Mouse (Mus musculus) lung, postnatal 4 days (tissue): ENCODE results near the gene Fam32a.

Experiments
- DNase-seq, 2 experiments: peaks; one replicate each; pipeline ENCODE4 v3.0.0; 2021

The Fam32a gene

DNA sequence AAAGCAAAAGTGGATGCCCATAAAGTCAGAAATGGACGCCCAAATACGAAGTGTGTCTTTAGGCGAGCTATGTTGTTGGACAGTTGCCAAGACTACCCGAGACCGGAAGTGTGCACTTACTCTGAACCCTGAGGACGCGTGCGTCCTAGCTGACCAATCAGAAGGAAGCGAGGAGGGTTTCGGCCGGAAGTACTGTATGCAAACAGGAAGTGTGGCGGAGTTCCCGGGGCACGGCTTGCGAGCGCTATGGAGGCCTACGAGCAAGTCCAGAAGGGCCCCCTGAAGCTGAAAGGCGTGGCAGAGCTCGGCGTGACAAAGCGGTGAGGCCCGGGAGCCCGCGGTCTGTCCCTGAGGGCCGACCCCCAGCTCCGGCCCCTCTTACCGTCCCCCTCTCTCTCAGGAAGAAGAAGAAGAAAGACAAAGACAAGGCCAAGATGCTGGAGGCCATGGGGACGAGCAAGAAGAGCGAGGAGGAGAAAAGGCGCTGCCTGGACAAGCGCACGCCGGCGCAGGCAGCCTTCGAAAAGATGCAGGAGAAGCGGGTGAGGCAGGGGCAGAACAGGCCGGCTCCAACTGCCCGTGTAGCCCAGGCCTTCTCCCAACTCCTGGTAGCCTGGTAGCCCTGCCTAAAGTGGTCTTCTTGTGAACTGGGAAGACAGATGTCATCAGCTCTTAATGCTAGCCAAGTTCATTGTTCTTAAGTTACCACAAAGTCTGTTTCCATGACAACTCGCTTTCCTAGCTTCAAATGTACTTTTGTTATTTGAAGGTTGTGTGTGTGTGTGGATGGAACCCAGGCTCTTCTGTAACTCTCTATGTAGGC, at the start of gene Fam32a:
TSS of gene Fam32a (plus strand) at position 190 of the 823 bp plus-strand sequence.
- peak; percentile 92 to 95 for DNase-seq

DNA sequence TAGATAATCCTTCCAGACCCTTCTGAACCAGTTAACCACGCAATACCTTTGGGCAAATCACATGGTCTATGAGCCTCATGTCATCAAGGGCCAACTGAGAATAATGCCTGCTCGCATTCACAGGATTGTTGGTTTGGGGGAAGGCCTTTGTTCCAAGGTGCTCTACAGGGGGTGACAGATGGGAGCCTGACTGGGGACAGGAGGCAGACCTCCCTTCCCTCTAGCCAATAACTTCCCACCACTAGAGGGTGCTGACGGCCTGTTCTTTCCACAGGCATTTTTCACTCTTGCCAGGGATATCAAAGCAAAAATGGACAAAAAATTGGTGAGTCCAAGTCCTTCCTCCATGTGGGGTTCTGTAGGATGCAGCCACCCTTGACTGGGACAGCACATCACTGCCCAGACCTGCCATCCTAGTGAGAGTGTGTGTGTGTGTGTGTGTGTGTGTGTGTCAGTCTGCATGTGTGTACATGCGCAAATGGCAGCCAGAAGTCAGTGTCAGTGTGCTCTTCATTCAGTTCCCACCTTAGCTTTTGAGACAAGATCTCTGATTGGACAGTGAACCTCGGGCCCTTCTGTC, 42.1 kb upstream of the Fam32a start:
- DNase-seq, result peak; percentile 54 to 82

- no peak for DNase-seq
Measured at GRCm38 (mm10) chr8:72183554-72184202, 35.9 kb upstream of the Fam32a start.

DNA sequence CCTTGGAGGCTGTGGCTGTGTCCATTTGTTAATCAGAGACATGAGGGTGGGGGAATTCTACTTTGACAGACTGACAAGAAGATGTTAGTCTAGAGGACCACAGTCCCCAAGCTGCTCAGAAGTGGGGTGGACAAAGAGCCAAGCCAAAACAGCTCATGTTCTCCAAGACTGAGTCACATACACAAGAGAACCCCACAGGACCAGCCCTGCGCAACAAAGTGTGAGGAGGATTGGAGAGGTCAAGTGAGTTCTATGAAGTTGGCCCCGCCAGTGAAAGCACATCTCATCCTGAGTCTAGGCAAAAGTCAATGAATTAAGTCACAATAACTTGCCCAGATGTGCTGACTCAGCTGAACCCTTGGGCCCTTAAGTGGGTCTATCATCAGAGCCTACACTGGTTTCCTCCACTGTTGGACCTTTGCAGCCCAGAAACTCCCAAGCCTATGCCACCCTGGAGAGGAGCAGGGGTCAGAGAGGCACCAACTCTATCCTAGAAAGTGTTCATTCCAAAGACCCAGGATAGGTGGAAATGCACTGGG, 31.7 kb upstream of the Fam32a start:
- no peak for DNase-seq

- peak; percentile 68 to 74 for DNase-seq
Measured at GRCm38 (mm10) chr8:72189417-72190214, 29.9 kb upstream of the Fam32a start, which contains the start of gene Hsh2d. Hsh2d (plus strand) TSS chr8:72189638.

DNA sequence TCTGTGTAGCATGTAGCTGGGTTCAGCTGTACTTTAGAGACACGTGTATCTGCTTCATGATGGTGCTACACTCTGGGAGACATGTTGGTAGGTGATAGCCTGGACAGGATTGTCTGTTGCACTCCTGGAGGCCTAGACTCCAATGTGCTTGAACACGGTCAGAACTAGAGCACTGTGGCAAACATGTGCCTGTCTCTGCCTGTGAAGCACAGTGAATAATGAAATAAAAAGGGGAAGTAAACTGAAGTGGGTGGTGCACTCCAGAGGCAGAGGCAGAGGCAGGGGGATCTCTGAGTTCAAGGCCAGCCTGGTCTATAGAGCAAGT, 29.4 kb upstream of the Fam32a start:
- no peak for DNase-seq

DNA sequence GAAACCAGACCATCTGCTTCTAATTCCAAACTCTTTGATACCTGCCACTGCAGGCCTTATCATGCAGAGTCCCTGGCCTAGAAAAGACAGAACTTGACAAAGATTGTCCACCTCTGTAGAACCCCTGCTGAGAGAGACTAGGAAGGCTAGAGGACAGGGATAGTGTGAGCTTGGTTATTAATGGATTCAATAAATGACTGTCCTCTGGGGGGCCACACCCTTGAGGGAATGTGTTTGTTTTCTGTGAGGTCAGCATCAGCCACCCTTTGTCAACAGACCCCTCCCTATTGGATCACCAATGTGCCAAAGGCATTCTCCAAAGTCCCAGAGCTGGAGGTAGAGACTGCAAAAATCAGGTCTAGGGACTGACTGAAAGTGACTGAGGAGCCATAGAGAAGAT, 27.5 kb upstream of the Fam32a start:
- no peak for DNase-seq

GRCm38 (mm10) chr8:72197997-72198396, 21.5 kb upstream of the Fam32a start:
- no peak for DNase-seq

DNA sequence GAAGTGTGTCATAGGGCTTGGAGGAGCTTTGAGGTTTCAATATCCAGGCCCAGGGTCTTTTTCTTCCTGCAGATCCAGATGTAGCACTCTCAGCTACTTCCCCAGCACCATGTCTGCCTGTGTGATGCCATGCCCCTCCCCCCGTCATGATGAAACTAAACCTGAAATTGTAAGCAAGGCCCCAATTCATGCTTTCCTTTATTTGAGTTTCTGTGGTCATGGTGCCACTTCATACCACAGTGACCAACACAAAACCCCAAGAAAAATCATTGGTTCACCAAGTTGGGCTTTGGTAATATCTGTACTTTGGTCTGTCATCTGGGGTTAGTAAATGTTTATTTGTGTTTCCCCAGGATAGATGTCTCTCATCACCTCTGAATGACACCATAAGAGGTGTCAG, 10.9 kb upstream of the Fam32a start:
- no peak for DNase-seq

DNA sequence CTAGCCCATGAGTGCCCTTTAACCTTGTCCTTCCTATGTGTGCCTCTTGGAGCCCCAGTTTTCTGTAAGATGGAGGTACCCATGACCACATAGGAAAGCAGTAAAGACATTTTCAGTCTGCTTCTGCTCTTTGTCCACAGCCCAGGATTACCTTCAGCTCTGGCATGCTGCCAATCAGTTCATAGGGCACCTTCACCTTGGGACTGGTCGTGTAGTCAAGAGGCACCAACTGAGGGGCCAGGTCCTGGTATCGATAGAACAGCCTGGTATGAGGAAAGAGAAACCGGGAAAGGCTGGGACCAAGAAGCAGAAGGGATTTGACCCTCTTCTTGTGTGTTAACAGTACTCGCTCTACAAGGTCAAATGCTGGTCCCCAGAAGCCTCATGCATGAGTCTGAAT, 9.3 kb upstream of the Fam32a start:
- DNase-seq, result no peak

DNA sequence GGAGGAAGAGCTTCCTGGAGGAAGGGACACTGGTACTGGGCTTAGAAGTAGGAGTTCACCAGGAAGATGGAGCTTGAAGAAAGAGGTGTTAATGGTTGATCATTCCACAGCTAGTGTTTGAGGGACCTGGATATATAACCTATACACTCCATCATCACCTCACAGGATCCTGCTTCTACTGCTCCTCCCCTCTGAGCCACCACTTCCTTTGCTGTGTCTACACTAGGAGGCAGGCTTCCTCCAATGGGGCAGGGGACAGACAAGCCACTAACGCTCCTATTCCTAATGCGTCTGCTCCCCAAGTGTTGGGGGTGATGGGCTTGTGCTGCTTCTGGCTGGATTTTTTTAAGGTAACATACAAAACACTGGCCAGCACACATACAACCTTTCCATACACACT, 8.8 kb upstream of the Fam32a start:
- no peak for DNase-seq

- DNase-seq, result no peak
Measured at GRCm38 (mm10) chr8:72211846-72212245, 7.7 kb upstream of the Fam32a start.

- DNase-seq, result no peak
Measured at GRCm38 (mm10) chr8:72212751-72213150, 6.8 kb upstream of the Fam32a start, which contains the start of gene Cib3. Cib3 (minus strand) TSS chr8:72212837.

DNA sequence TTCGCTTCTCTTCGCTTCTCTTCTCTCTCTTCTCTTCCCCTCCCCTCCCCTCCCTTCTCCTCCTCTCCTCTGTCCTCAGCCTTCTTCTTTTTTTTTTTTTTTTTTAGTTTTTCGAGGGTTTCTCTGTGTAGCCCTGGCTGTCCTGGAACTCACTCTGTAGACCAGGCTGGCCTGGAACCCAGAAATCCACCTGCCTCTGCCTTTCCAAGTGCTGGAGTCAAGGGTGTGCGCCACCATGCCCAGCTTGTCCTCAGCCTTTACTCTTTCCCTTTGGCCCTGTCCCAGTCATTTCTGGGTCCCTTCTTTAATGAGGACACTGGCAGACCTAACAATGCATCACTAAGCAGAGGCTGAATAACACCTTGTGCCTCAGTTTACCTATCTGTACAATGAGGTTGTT, 6.0 kb upstream of the Fam32a start, which contains the start of gene Gm11034:
TSS of gene Gm11034 (minus strand) at position 101 of the 400 bp plus-strand sequence.
- DNase-seq, result no peak

DNA sequence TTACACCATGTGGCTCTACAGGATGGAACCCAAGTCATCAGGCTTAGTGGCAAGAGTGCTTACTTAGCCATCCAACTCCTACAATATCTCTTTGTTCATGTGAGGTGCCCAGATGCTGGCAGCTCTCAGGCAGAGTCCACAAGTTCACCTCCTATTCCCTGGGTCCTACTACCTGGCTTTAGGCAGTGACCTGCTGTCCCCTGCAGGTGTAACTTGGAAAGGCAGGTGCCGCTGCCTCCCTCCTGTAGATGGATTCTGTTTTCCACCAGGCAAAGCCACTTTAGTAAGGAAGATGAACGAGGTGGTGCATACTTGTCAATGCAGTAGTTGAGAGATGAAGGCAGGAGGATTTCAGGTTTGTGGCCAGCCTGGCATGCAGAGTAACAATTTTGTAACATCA, 4.5 kb upstream of the Fam32a start:
- DNase-seq, result peak; percentile 42 to 59

- DNase-seq, result peak in 1 of 2 experiments; percentile 20
Measured at GRCm38 (mm10) chr8:72215871-72216270, 3.7 kb upstream of the Fam32a start.

- DNase-seq, result no peak
Measured at GRCm38 (mm10) chr8:72218781-72219540, 569 bp upstream of the Fam32a start.

DNA sequence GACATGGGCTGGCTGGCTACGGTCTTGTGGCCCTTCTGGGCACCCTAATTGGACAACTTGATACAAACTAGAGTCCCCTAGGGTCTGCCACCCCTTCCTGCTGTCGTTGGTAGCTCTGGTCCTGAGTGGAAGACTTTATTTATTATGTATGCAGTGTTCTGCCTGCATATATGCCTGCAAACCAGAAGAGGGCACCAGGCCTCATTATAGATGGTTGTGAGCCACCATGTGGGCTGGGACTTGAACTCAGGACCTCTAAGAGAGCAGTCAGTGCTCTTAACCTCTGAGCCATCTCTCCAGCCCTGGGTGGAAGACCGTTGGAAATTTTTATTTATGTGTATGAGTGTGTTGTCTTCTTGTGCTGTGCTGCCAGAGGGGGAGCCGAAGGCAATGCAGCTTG, 1.2 kb downstream of the Fam32a start:
- DNase-seq, result no peak

DNA sequence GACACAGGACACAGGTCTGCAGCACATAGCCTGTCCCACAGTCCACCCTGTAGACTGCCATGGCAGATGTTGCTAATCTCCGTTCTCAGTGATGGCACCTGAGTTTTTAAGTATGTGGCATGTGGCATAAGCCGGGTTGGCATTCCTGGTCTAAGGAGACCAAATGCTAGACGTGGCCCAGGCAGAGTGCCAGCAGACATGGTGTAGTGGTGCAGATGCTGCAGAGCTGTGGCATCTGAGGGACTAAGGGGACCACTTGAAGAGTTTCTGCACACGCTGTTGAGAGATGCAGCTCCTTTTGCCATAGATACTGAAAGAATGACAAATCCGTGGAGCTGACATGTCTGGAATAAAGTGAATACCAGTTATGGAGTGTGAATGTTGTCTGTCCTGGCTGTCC, 3.1 kb downstream of the Fam32a start:
- DNase-seq, result no peak

DNA sequence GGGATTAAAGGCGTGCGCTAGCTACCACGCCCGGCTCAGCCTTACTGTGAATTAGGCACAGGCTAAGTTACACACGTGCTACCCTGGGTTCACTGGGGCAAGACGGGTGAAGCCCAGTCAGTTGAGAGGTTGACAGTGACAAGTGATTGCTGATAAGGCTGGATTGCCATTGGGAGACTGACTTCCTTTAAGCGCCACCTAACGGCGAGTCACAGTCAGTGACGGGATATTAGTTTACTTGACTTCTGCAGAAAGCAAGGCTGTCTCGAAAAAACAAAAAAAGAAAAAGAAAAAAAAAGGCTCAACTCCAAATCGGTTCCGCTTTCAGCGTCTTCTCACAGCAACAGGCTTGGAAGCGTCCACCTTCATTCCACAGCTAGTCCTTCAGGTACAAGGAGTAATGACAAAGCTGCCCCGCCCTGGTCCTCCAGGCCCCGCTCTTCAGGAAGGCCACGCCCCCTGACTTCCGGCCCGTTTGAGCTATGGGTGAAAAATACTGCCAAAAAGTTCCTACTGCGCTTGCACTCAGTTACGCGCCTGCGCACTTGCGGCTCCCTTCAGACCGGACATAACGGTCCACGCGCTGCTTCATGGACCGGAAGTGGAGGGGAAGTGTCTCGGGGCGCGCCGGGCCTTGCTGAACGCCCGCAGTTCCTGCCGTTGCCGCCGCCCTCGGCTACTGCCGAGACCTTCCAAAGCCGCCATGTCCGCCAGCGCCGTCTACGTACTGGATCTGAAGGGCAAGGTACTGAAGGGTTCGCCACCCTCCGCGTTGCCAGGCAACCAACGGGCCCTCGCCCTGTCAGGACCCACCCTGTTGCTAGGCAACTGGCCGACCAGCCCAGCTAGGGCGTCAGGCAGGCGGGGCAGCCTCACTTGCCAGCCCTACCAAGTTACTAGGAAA, 20.2 kb downstream of the Fam32a start, which contains the start of gene Ap1m1:
TSS of gene Ap1m1 (plus strand) at position 520 of the 904 bp plus-strand sequence.
- peak; percentile 98 to 99 for DNase-seq

DNA sequence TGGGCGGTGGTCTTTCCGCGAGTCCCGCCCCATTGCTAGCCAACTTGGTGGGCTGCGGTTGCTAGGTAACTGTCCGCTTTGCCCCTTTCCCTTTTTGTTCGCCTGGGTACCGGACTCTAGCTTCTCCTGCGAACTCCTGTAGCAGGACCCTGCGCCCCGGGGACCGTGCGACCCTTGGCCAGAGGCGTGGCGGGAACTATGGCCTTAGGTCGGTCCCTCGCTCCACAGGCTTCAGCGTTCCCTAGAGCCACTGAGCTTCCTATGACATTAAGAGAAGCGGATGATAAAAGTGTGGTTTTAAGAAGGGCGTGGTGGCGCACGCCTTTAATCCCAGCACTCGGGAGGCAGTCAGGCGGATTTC, 20.9 kb downstream of the Fam32a start:
- no peak for DNase-seq
